Mouse (Mus musculus) forebrain, postnatal 0 days (tissue): ENCODE measurements around the gene Gga3. TPM values are rescaled to one million over a fixed set of nuclear protein-coding genes. Genes with fewer than 3 reads are reported as not detected.

Source experiments
- ATAC-seq: fragments of 200-750 bp; cut with Nextera tagmentation; 2 replicates; pipeline ENCODE4 v1.8.0; 2017; ENCODE audit warnings: mild to moderate bottlenecking, moderate library complexity
- DNase-seq: peaks from one replicate; pipeline ENCODE4 v3.0.0-alpha.2; 2015
- H3K27ac ChIP-seq: fragments of 300-500 bp; sonication (generic); 2 replicates; pipeline ENCODE4 v1.5.1; 2014; ENCODE audit warnings: low read depth, mild to moderate bottlenecking, antibody characterized with exemption, low read length, moderate library complexity, mixed read lengths
- H3K27me3 ChIP-seq: fragments of 300-500 bp; sonication (generic); 2 replicates; pipeline ENCODE4 v1.6.1; 2014; ENCODE audit warnings: mild to moderate bottlenecking, low read length, mixed read lengths; ENCODE audit not compliant: insufficient read depth
- H3K36me3 ChIP-seq: fragments of 300-500 bp; sonication (generic); 2 replicates; pipeline ENCODE4 v1.6.1; 2014; ENCODE audit warnings: mild to moderate bottlenecking, moderate library complexity; ENCODE audit not compliant: insufficient read depth
- H3K4me1 ChIP-seq: fragments of 300-500 bp; sonication (generic); 2 replicates; pipeline ENCODE4 v1.6.1; 2014; ENCODE audit warnings: antibody characterized with exemption; ENCODE audit not compliant: insufficient read depth
- H3K4me2 ChIP-seq: fragments of 300-500 bp; sonication (generic); 2 replicates; pipeline ENCODE4 v1.6.1; 2014; ENCODE audit warnings: low read depth, mild to moderate bottlenecking, moderate library complexity
- H3K4me3 ChIP-seq: fragments of 300-500 bp; sonication (generic); 2 replicates; pipeline ENCODE4 v1.5.1; 2014; ENCODE audit warnings: low read depth, low read length, mixed read lengths
- H3K9ac ChIP-seq: fragments of 300-500 bp; sonication (generic); 2 replicates; pipeline ENCODE4 v1.6.1; 2014; ENCODE audit warnings: mild to moderate bottlenecking
- H3K9me3 ChIP-seq: fragments of 300-500 bp; sonication (generic); 2 replicates; pipeline ENCODE4 v1.6.1; 2016; ENCODE audit warnings: low read length
- CTCF ChIP-seq: sonication (generic); IDR thresholded peaks from 2 replicates; pipeline ENCODE4 v1.5.1; 2016; ENCODE audit warnings: antibody characterized with exemption, control low read depth, low read depth
- WGBS: fragments of 180-500 bp; shearing (Covaris S2); extraction: QIAGEN DNeasy Blood & Tissue Kit; methylation state at CpG from one replicate; pipeline ENCODE4 v1.1.7; 2014; 5-methylcytosine and 5-hydroxymethylcytosine counted together
- polyA plus RNA-seq: library from polyadenylated mRNA; unstranded; fragments of >200 nt; fragmentation: Nextera tagmentation; extraction: Ambion mirVana; gene quantifications from 2 replicates; pipeline ENCODE4 v1.2.1, GENCODE M21; 2015
- total RNA-seq: library from RNA; depleted of rRNA; stranded (reverse); fragments of >200 nt; gene quantifications from 2 replicates; pipeline ENCODE4 v1.2.3, GENCODE M21; 2014

The Gga3 gene
- total and polyA plus RNA-seq, 2 experiments from 2014 or later: 18.5 to 34.0 TPM

DNA sequence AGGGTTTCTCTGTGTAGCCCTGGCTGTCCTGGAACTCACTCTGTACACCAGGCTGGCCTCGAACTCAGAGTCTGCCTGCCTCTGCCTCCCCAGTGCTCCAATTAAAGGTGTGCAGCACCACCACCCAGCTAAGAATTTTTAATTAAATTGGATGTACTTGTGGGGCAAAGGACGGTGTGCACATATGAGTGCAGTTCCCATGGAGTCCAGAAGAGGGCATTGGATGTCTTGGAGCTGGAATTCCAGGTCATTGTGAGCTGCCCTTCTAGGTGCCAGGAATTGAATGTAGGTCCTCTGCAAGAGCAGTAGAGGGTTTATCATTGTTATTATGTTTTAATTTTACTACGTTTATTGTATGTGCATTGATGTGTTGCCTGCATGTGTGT is 27.6 kb upstream of the Gga3 start:
- WGBS: 21% methylated on average over 3 of the region's 3 CpGs
- Histone ChIP-seq H3K4me3 (no peak overlapping the region), H3K4me2 (no peak overlapping the region), H3K36me3 (no peaks in the 10 kb centered on the region), H3K9ac (no peak overlapping the region), H3K27ac (no peak overlapping the region), H3K27me3 (no peaks in the 10 kb centered on the region), H3K4me1 (peaks cover 5% of the 10 kb centered on the region; the same call in 1 of the 2 replicates), H3K9me3 (no peaks in the 10 kb centered on the region)
- DNase-seq: no peak
- ATAC-seq: no peak
- TF ChIP-seq CTCF: peak; percentile 65

GRCm38 (mm10) chr11:115630532-115631504 is 27.0 kb upstream of the Gga3 start:
- no peak overlapping the region for H3K27ac ChIP-seq
- WGBS: 47% methylated on average over 16 of the region's 16 CpGs
- no peak overlapping the region for H3K9ac ChIP-seq
- no peak for TF ChIP-seq CTCF
- H3K4me1 ChIP-seq: peaks cover 5% of the 10 kb centered on the region; the same call in 1 of the 2 replicates
- DNase-seq: no peak
- no peaks in the 10 kb centered on the region for H3K36me3 ChIP-seq
- no peak for ATAC-seq
- H3K9me3 ChIP-seq: no peaks in the 10 kb centered on the region
- H3K4me3 ChIP-seq: no peak overlapping the region
- H3K27me3 ChIP-seq: no peaks in the 10 kb centered on the region
- H3K4me2 ChIP-seq: no peak overlapping the region

- ATAC-seq (no peak), DNase-seq (no peak)
- H3K4me1 ChIP-seq: peaks cover 5% of the 10 kb centered on the region; the same call in 1 of the 2 replicates
- no peak overlapping the region for H3K4me3 ChIP-seq
- H3K36me3 ChIP-seq: no peaks in the 10 kb centered on the region
- H3K4me2 ChIP-seq: no peak overlapping the region
- no peaks in the 10 kb centered on the region for H3K9me3 ChIP-seq
- no peak for TF ChIP-seq CTCF
- WGBS: 91% methylated on average over 13 of the region's 13 CpGs
- no peak overlapping the region for H3K27ac ChIP-seq
- no peaks in the 10 kb centered on the region for H3K27me3 ChIP-seq
- H3K9ac ChIP-seq: no peak overlapping the region
These were observed 26.1 kb upstream of the Gga3 start for GRCm38 (mm10) chr11:115629734-115630531.

GRCm38 (mm10) chr11:115628465-115629101 is 24.7 kb upstream of the Gga3 start:
- DNase-seq (no peak), ATAC-seq (no peak)

GRCm38 (mm10) chr11:115627705-115628464 is 24.0 kb upstream of the Gga3 start, which contains the start of gene Slc25a19:
Gene Slc25a19, minus strand, starts transcription at chr11:115628295.
- peak; percentile 98 for DNase-seq
- H3K4me3 ChIP-seq: peak within 1 kb of the TSS; percentile 74
- no peaks in the 10 kb centered on the region for H3K27me3 ChIP-seq
- no peak for TF ChIP-seq CTCF
- H3K36me3 ChIP-seq: peaks cover 2% of the 10 kb centered on the region
- H3K27ac ChIP-seq: 0 out of 2 replicates have a peak within 1 kb of the TSS, but pooled peaks have one; percentile 36
- H3K4me1 ChIP-seq: peaks cover 5% of the 10 kb centered on the region; the same call in 1 of the 2 replicates
- H3K4me2 ChIP-seq: peak within 1 kb of the TSS; percentile 88
- H3K9me3 ChIP-seq: no peaks in the 10 kb centered on the region
- peak; percentile 100 for ATAC-seq
- H3K9ac ChIP-seq: peak within 1 kb of the TSS; percentile 65
- WGBS: under 1% methylated on average over 47 of the region's 47 CpGs

More at GRCm38 (mm10) chr11:115628465-115629101, 24.7 kb upstream of the Gga3 start:
- Histone ChIP-seq H3K4me1 (peaks cover 5% of the 10 kb centered on the region; the same call in 1 of the 2 replicates), H3K36me3 (no peaks in the 10 kb centered on the region), H3K27ac (no peak overlapping the region), H3K9ac (peak overlapping the region; percentile 22), H3K27me3 (no peaks in the 10 kb centered on the region), H3K4me3 (peak overlapping the region; percentile 74), H3K9me3 (no peaks in the 10 kb centered on the region), H3K4me2 (peak overlapping the region; percentile 88)
- WGBS: 53% methylated on average over 13 of the region's 13 CpGs
- no peak for TF ChIP-seq CTCF
